Mouse (Mus musculus): ENCODE data around the gene Fmn2.

Fmn2 gene

GRCm38 (mm10) chr1:174811846-174812245, 310.2 kb downstream of the Fmn2 start:
- no peak for DNase-seq (ENCODE audit: low read depth)

- DNase-seq (ENCODE audit: low read depth), result no peak
Observed at GRCm38 (mm10) chr1:174826562-174826961, 324.9 kb downstream of the Fmn2 start.

- no peak for DNase-seq (ENCODE audit: low read depth)
Observed at GRCm38 (mm10) chr1:174836861-174837260, 335.2 kb downstream of the Fmn2 start.

GRCm38 (mm10) chr1:174844786-174845185, 343.2 kb downstream of the Fmn2 start:
- no peak for DNase-seq (ENCODE audit: low read depth)

- no peak for DNase-seq (ENCODE audit: low read depth)
Observed at GRCm38 (mm10) chr1:174856188-174856587, 354.6 kb downstream of the Fmn2 start.

GRCm38 (mm10) chr1:174860407-174861118, 358.9 kb downstream of the Fmn2 start:
- no peak for DNase-seq (ENCODE audit: low read depth)

Data from c-Kit-positive CD71-negative TER-119-negative erythroid progenitor cells, embryonic 14.5 days (primary cell).